Mouse (Mus musculus) heart, postnatal 36 days (tissue): ENCODE data around the gene Gsg1l. TPM values are rescaled to one million over a fixed set of nuclear protein-coding genes. Genes with fewer than 3 reads are reported as not detected.

Experiments
- DNase-seq, 2 experiments: peaks; one replicate each; pipeline ENCODE4 v3.0.0; 2021 to 2022
- intact Hi-C: fragments of 180-260 bp; cut with DNase I; formaldehyde crosslinking; loops from one replicate; pipeline ENCODE4 v1.15.1; 2025
- total RNA-seq, 2 experiments: library from RNA; stranded (reverse); gene quantifications; 2 replicates each; pipeline ENCODE4 v1.2.3; 2021

Gsg1l gene
- total RNA-seq: 10 to 100 TPM in 1 of 2 experiments, 1 to 10 TPM in 1; 7.1 to 10.6 TPM

GRCm38 (mm10) chr7:126082286-126082741 is at the start of gene Gsg1l:
Gene Gsg1l (minus strand): TSS chr7:126082411.
- intact Hi-C loops: loop anchor here (1.0 to 2.0 kb wide), 3 partner anchors 262 to 408 kb away; no protein-coding TSS in a partner anchor
- peak in 1 of 2 experiments; percentile 36 for DNase-seq

GRCm38 (mm10) chr7:126127673-126128072 is 45.5 kb upstream of the Gsg1l start:
- intact Hi-C loops: no loop called here
- no peak for DNase-seq

GRCm38 (mm10) chr7:126126502-126126901 is 44.3 kb upstream of the Gsg1l start:
- intact Hi-C loops: no loop called here
- no peak for DNase-seq

GRCm38 (mm10) chr7:126121533-126121932 is 39.3 kb upstream of the Gsg1l start:
- intact Hi-C loops: no loop called here
- DNase-seq: no peak

- DNase-seq: no peak
Observed at GRCm38 (mm10) chr7:126119819-126120218, 37.6 kb upstream of the Gsg1l start.

GRCm38 (mm10) chr7:126113263-126113662 is 31.1 kb upstream of the Gsg1l start:
- no peak for DNase-seq

More at GRCm38 (mm10) chr7:126119819-126120218, 37.6 kb upstream of the Gsg1l start:
- intact Hi-C loops: no loop called here

GRCm38 (mm10) chr7:126111230-126111629 is 29.0 kb upstream of the Gsg1l start:
- DNase-seq: no peak
- intact Hi-C loops: no loop called here

More at GRCm38 (mm10) chr7:126113263-126113662, 31.1 kb upstream of the Gsg1l start:
- intact Hi-C loops: no loop called here

- DNase-seq: no peak
Observed at GRCm38 (mm10) chr7:126109898-126110297, 27.7 kb upstream of the Gsg1l start.

GRCm38 (mm10) chr7:126100440-126100839 is 18.2 kb upstream of the Gsg1l start:
- no peak for DNase-seq
- intact Hi-C loops: no loop called here

More at GRCm38 (mm10) chr7:126109898-126110297, 27.7 kb upstream of the Gsg1l start:
- intact Hi-C loops: no loop called here

- no peak for DNase-seq
- intact Hi-C loops: no loop called here
Observed at GRCm38 (mm10) chr7:126099835-126100234, 17.6 kb upstream of the Gsg1l start.

- DNase-seq: no peak
- intact Hi-C loops: no loop called here
Observed at GRCm38 (mm10) chr7:126099163-126099775, 17.1 kb upstream of the Gsg1l start.

GRCm38 (mm10) chr7:126097219-126097915 is 15.2 kb upstream of the Gsg1l start:
- DNase-seq: no peak
- intact Hi-C loops: no loop called here

- no peak for DNase-seq
- intact Hi-C loops: no loop called here
Observed at GRCm38 (mm10) chr7:126096596-126096995, 14.4 kb upstream of the Gsg1l start.

GRCm38 (mm10) chr7:126094738-126095137 is 12.5 kb upstream of the Gsg1l start:
- DNase-seq: no peak
- intact Hi-C loops: no loop called here

- DNase-seq: no peak
- intact Hi-C loops: no loop called here
Observed at GRCm38 (mm10) chr7:126093162-126093561, 11.0 kb upstream of the Gsg1l start.

GRCm38 (mm10) chr7:126089782-126090181 is 7.6 kb upstream of the Gsg1l start:
- DNase-seq: peak; percentile 52 to 58
- intact Hi-C loops: no loop called here

GRCm38 (mm10) chr7:126088155-126088554 is 5.9 kb upstream of the Gsg1l start:
- intact Hi-C loops: no loop called here
- peak in 1 of 2 experiments; percentile 22 for DNase-seq

GRCm38 (mm10) chr7:126087602-126088001 is 5.4 kb upstream of the Gsg1l start:
- intact Hi-C loops: no loop called here
- no peak for DNase-seq

- intact Hi-C loops: loop anchor here (1.0 kb wide), 1 partner anchor 339 kb away; no protein-coding TSS in a partner anchor
- DNase-seq: no peak
Observed at GRCm38 (mm10) chr7:126086321-126086741, 4.1 kb upstream of the Gsg1l start.

GRCm38 (mm10) chr7:126085154-126085553 is 2.9 kb upstream of the Gsg1l start:
- intact Hi-C loops: no loop called here
- DNase-seq: no peak

GRCm38 (mm10) chr7:126083980-126084348 is 1.8 kb upstream of the Gsg1l start:
- intact Hi-C loops: loop anchor here (2.0 kb wide), 2 partner anchors 317 to 409 kb away; no protein-coding TSS in a partner anchor
- DNase-seq: no peak
